Mouse (Mus musculus) E14TG2a.4 (cell line): ENCODE measurements around the gene Arhgap22.
A peak's percentile ranks its signal among the peaks of the same experiment; 100 is the strongest.

Experiments used
- CTCF ChIP-seq: conservative IDR thresholded peaks from 2 replicates; pipeline ENCODE4 v1.5.1; 2014; ENCODE audit warnings: low read length
- NANOG ChIP-seq: IDR thresholded peaks from 2 replicates; pipeline ENCODE4 v1.6.1; 2014; ENCODE audit warnings: borderline replicate concordance, low read length, mixed read lengths
- POU5F1 ChIP-seq: IDR thresholded peaks from 2 replicates; pipeline ENCODE4 v1.6.1; 2014; ENCODE audit warnings: low read length, borderline replicate concordance

DNA sequence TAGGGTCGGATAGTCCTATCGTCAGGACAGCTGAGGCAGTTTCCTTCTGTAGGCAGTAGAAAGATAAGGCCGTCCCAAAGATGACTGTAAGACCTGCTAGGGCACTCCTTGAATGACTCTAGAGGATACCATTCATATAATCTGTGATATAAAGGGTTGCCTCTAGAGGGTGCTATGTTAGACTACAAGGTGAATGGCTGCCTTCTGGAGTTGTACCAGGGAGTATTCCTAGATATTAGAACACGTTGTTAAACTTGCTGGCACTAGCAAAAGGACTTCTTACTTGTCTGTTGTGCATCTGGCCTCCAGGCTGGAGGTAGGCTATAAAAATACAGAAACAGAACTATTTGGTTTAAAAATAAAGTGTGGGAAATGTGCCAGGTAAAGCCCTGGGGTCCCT lies 117.2 kb downstream of the Arhgap22 start:
- peak; percentile 29 for TF ChIP-seq CTCF
- TF ChIP-seq POU5F1, result no peak
- TF ChIP-seq NANOG, result no peak
